Mouse (Mus musculus) myocyte (in vitro differentiated cells): ENCODE data around the gene Arhgef38.

Experiments used
- MAX ChIP-seq: IDR thresholded peaks from one replicate; pipeline ENCODE4 v1.6.1; 2011; ENCODE audit warnings: low read depth, mild to moderate bottlenecking, control low read depth
- MYOD1 ChIP-seq, 3 experiments: IDR thresholded peaks; one replicate each; pipeline ENCODE4 v1.6.1; 2011; ENCODE audit warnings: control low read depth in 2 of 3, low read depth in 2 of 3, mild to moderate bottlenecking in 2 of 3, moderate library complexity in 1 of 3; ENCODE audit not compliant: insufficient read length in 2 of 3, control insufficient read depth in 1 of 3
- MYOG ChIP-seq, 3 experiments: IDR thresholded peaks; one replicate each; pipeline ENCODE4 v1.6.1; 2011; ENCODE audit warnings: control low read depth in 2 of 3, low read depth in 2 of 3, mild to moderate bottlenecking in 2 of 3; ENCODE audit not compliant: insufficient read length in 2 of 3, control insufficient read depth in 1 of 3, insufficient read depth in 1 of 3
- POLR2A ChIP-seq: IDR thresholded peaks from one replicate; pipeline ENCODE4 v1.6.1; 2011; ENCODE audit warnings: low read depth, mild to moderate bottlenecking, control low read depth, moderate library complexity; ENCODE audit not compliant: insufficient read length
- POLR2AphosphoS2 ChIP-seq: IDR thresholded peaks from one replicate; pipeline ENCODE4 v1.6.1; 2011; ENCODE audit warnings: low read depth, control low read depth; ENCODE audit not compliant: insufficient read length
- SRF ChIP-seq: IDR thresholded peaks from one replicate; pipeline ENCODE4 v1.6.1; 2011; ENCODE audit warnings: low read depth; ENCODE audit not compliant: control insufficient read depth, insufficient read length
- USF1 ChIP-seq: IDR thresholded peaks from one replicate; pipeline ENCODE4 v1.6.1; 2011; ENCODE audit warnings: low read depth, mild to moderate bottlenecking, control low read depth, moderate library complexity

DNA sequence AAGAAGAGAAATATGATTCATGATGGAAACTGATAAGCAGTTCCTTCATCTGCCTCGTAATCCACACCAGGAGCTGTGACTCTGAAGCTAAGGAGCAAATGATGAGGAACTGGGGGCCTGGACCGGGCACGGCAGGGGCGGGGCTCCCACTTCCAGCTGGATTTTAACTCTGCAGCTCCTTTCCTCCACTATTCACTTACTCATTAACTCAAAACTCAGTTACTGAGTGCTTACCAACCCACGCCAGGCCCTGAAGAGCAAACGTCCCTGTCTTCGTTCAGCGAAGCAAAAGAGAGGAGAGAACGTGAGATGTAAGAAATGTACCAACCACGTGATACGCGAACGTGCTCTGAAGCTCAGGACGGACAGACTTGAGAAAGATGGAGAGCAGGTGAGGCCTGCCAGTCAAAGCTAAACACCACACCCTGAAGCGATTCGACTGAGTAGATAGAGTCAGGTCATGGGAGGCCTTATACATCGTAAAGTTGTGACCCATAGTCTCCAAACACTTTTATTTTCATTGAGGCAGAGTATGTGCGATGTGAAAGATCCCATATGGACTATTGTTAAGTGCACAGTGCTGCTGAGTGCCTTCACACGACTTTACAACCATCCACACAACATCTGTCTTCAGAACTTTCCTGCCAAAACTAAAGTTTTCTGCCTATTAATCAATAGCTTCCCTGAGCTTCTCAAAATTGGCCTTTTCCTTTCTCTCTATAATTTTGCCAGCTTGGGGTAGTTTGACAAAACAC, 7.3 kb downstream of the Arhgef38 start:
- TF ChIP-seq POLR2A (no peak), MYOG (IDR thresholded peaks at IDR 0.05; ENCODE audit: control insufficient read depth in 1 of 3, insufficient read depth in 1 of 3, insufficient read length in 2 of 3, low read depth in 2 of 3) (no peak), MYOD1 (IDR thresholded peaks at IDR 0.05; ENCODE audit: control insufficient read depth in 1 of 3, insufficient read length in 2 of 3, low read depth in 2 of 3) (no peak), SRF (no peak), POLR2AphosphoS2 (no peak), MAX (no peak), USF1 (no peak)
